Mouse (Mus musculus) stomach, embryonic 14.5 days (tissue): Measurements from ENCODE around the gene Gm5475. TPM values are rescaled to one million over a fixed set of nuclear protein-coding genes. Genes with fewer than 3 reads are reported as not detected.

Experiments used
- ATAC-seq: fragments of 200-750 bp; cut with Nextera tagmentation; 2 replicates; pipeline ENCODE4 v1.8.0; 2017; ENCODE audit warnings: low read depth, moderate TSS enrichment; ENCODE audit not compliant: insufficient number of reproducible peaks, insufficient read depth, low FRiP score
- H3K27ac ChIP-seq: fragments of 300-500 bp; sonication (generic); 2 replicates; pipeline ENCODE4 v1.5.1; 2014; ENCODE audit warnings: mild to moderate bottlenecking, low read length, moderate library complexity, mixed read lengths
- H3K27me3 ChIP-seq: fragments of 300-500 bp; sonication (generic); 2 replicates; pipeline ENCODE4 v1.6.1; 2014; ENCODE audit warnings: low read length, control low read depth, mixed read lengths; ENCODE audit not compliant: control insufficient read depth, insufficient read depth
- H3K36me3 ChIP-seq: fragments of 300-500 bp; sonication (generic); 2 replicates; pipeline ENCODE4 v1.6.1; 2014; ENCODE audit warnings: mild to moderate bottlenecking, control low read depth, low read length, moderate library complexity, mixed read lengths; ENCODE audit not compliant: control insufficient read depth, insufficient read depth
- H3K4me1 ChIP-seq: fragments of 300-500 bp; sonication (generic); 2 replicates; pipeline ENCODE4 v1.6.1; 2014; ENCODE audit warnings: low read length, control low read depth, mixed read lengths; ENCODE audit not compliant: control insufficient read depth, insufficient read depth
- H3K4me2 ChIP-seq: fragments of 300-500 bp; sonication (generic); replicated peaks from 2 replicates; pipeline ENCODE4 v1.6.1; 2014; ENCODE audit warnings: low read depth, low read length, control low read depth
- H3K4me3 ChIP-seq: fragments of 300-500 bp; sonication (generic); 2 replicates; pipeline ENCODE4 v1.5.1; 2014; ENCODE audit warnings: low read depth, low read length, control low read depth
- H3K9ac ChIP-seq: fragments of 300-500 bp; sonication (generic); replicated peaks from 2 replicates; pipeline ENCODE4 v1.6.1; 2014; ENCODE audit warnings: low read depth, mild to moderate bottlenecking, control low read depth, low read length, moderate library complexity, mixed read lengths
- H3K9me3 ChIP-seq: fragments of 300-500 bp; sonication (generic); 2 replicates; pipeline ENCODE4 v1.6.1; 2016; ENCODE audit warnings: low read depth, low read length, control low read depth; ENCODE audit not compliant: control insufficient read depth
- WGBS: fragments of 180-500 bp; shearing (Covaris S2); extraction: QIAGEN DNeasy Blood & Tissue Kit; methylation state at CpG from one replicate; pipeline ENCODE4 v1.1.7; 2014; 5-methylcytosine and 5-hydroxymethylcytosine counted together
- polyA plus RNA-seq: library from polyadenylated mRNA; unstranded; fragments of >200 nt; fragmentation: Nextera tagmentation; extraction: Ambion mirVana; gene quantifications from 2 replicates; pipeline ENCODE4 v1.2.1, GENCODE M21; 2014

Gm5475 gene
- polyA plus RNA-seq, 1 experiment from 2014 or later = not detected

DNA sequence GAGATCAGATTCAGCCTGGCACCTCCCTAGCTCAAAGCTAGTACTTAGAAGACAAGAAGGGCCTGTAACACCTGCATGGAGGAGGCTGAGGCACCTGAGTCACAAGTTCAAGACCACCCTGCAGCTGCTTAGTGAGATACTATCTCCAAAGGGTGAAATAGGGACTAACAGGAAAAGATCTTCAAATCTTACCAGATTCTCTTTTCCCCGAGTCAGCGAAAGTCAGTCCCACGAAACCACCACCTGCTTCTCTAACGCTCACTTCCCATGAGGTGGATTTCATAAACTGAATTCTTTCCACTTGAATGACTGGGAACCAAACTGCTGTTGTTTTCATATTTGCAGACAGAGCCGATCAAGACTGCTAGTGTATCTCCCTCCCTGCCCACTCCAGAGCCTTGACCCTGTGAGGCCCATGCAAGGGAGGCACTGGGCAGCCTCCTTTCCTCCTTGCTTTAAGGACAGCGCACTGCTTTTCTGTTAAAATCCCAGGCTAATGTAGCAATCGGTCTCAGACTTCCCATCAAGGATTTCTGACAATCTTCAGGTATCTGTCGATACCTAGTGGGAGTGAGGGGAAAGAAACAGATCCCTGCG is 4.0 kb upstream of the Gm5475 start:
- no peak for ATAC-seq
- H3K4me3 ChIP-seq = no peak overlapping the region
- H3K4me1 ChIP-seq = peaks cover 8% of the 10 kb centered on the region; the same call in 1 of the 2 replicates
- H3K9ac ChIP-seq = no peak overlapping the region
- H3K36me3 ChIP-seq = no peaks in the 10 kb centered on the region
- no peaks in the 10 kb centered on the region for H3K9me3 ChIP-seq
- no peaks in the 10 kb centered on the region for H3K27me3 ChIP-seq
- 77% methylated on average over 9 of the region's 9 CpGs for WGBS
- no peak overlapping the region for H3K27ac ChIP-seq
- no peak overlapping the region for H3K4me2 ChIP-seq

DNA sequence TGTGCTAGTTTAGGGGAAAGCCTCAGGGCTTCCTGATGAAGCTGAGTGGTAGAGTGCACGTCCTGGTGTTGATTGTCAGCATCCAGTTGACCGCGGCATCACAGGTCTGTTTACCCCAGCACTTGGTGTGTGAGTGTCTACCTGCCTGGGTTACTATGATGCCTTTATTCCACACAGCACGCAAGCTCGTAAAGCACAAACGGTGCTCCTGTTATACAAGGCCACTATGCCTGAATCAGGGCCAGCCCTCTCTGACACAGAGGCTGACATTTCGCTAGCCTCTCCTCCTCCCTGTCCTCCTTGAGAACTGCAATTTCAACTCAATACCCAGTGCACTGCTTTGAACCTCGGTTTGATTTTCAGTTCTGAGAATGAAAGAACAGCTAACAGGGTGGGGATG is 2.6 kb upstream of the Gm5475 start:
- Histone ChIP-seq H3K27ac (no peak overlapping the region), H3K9ac (no peak overlapping the region), H3K4me2 (no peak overlapping the region), H3K27me3 (0 out of 2 replicates have a peak, but pooled peaks cover under 1% of the 10 kb centered on the region), H3K36me3 (no peaks in the 10 kb centered on the region), H3K4me1 (peaks cover 15% of the 10 kb centered on the region; the same call in 1 of the 2 replicates), H3K4me3 (no peak overlapping the region), H3K9me3 (no peaks in the 10 kb centered on the region)
- WGBS = 73% methylated on average over 8 of the region's 8 CpGs
- ATAC-seq = no peak

DNA sequence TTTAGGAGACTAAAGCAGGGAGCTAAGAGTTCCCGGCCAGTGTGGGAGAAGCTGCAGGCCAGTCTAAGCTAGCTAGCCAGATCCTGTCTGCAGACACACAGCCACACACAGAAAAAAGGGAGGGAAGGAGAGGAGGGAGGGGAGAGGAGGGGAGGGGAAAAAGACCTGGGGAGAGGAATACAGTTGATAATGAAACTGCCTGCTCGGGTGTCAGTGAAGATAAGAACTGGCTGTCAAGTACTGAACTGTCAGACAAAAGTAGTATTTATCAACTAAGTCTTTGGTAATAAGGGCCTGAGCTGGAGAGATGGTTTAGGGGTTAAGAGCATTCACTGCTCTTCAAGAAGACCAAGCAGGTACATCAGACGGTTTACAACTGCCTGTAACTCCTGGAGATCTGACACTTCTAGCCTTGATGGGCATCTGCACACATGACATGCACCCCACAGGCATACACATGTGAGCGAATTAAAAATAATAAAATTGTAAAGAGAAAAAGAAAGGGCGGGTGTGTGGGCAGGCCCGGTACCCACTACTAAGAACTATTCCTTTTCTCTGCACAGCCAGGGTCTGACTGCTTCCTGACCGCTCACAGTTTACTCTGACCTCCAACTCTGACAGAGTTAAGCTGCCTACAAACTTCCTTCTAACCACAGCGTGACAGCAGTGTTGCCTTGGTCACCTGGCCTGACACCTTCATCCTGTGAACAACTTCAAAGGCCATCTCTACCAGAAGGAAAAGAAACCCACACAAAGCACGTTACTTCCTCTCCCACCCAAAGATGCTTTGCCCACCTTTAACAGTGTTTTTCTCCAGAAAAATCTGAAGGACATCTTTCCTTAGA is 1.8 kb upstream of the Gm5475 start:
- Histone ChIP-seq H3K4me2 (no peak overlapping the region), H3K4me1 (peaks cover 15% of the 10 kb centered on the region; the same call in 1 of the 2 replicates), H3K9me3 (no peaks in the 10 kb centered on the region), H3K36me3 (no peaks in the 10 kb centered on the region), H3K4me3 (no peak overlapping the region), H3K9ac (no peak overlapping the region), H3K27ac (no peak overlapping the region), H3K27me3 (peaks cover 5% of the 10 kb centered on the region; the same call in 1 of the 2 replicates)
- no peak for ATAC-seq
- 52% methylated on average over 9 of the region's 9 CpGs for WGBS

DNA sequence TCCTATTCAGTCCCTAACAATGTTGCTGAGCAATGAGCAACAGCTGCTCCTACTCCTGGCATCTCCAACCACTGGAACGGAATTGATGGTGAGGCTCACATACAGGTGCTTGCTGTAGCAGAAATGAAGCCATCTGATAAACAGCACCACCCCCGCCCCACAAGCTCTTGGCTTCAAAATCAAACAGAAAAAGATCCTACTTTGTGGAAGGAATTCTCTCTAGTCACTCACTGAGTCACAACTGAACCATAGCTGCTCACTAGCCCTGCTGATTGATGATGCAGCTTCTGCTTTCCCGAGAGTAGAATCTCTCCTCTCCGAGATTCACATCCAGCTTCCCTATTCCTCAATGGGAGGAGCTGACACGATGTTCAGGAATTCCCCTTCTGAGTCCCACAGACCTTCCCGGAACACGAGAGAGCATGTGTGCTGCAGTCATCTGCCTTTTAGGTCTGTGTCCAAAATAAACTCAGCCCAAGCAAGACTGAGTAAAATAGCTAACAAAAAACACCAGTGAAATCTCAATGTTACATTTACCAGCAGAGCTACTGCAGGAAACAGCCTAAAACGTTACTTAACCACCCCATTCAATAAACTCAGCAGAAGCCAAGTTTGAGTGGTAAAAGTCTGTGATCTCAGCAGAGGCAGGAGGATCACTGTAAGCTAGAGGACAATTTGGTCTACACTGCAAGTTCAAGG is 739 bp upstream of the Gm5475 start:
- 21% methylated on average over 8 of the region's 8 CpGs for WGBS
- no peak overlapping the region for H3K4me3 ChIP-seq

DNA sequence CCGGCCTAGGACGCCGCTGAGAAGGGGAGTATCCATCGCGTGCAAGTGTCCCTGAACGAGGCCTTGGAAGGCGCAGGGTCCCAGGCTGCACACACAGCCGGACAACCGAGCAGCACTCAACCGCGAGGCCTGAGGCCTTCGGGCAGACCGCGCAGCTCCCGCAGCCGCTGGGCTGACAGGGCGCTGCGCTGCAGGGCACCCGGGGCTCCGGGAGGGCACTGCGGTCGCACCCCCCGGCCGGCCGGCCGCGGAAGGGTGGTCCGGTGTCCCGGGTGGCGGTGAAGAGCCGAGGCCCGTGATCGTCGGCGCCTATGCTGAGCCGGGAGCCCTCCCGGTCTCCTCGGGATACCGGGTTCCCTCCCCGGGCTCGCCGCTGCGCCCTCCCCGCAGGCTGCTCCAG is 529 bp downstream of the Gm5475 start:
- peak; percentile 16; the same call in 1 of the 2 replicates for ATAC-seq
- H3K27ac ChIP-seq = no peak overlapping the region
- peaks cover 15% of the 10 kb centered on the region; the same call in 1 of the 2 replicates for H3K4me1 ChIP-seq

More for the DNA sequence above, 739 bp upstream of the Gm5475 start:
- no peaks in the 10 kb centered on the region for H3K9me3 ChIP-seq
- no peak for ATAC-seq
- H3K36me3 ChIP-seq = no peaks in the 10 kb centered on the region
- peaks cover 15% of the 10 kb centered on the region; the same call in 1 of the 2 replicates for H3K4me1 ChIP-seq
- H3K27me3 ChIP-seq = peaks cover 7% of the 10 kb centered on the region; the same call in 1 of the 2 replicates
- H3K9ac ChIP-seq = no peak overlapping the region
- H3K27ac ChIP-seq = no peak overlapping the region
- peak overlapping the region; percentile 96 for H3K4me2 ChIP-seq

DNA sequence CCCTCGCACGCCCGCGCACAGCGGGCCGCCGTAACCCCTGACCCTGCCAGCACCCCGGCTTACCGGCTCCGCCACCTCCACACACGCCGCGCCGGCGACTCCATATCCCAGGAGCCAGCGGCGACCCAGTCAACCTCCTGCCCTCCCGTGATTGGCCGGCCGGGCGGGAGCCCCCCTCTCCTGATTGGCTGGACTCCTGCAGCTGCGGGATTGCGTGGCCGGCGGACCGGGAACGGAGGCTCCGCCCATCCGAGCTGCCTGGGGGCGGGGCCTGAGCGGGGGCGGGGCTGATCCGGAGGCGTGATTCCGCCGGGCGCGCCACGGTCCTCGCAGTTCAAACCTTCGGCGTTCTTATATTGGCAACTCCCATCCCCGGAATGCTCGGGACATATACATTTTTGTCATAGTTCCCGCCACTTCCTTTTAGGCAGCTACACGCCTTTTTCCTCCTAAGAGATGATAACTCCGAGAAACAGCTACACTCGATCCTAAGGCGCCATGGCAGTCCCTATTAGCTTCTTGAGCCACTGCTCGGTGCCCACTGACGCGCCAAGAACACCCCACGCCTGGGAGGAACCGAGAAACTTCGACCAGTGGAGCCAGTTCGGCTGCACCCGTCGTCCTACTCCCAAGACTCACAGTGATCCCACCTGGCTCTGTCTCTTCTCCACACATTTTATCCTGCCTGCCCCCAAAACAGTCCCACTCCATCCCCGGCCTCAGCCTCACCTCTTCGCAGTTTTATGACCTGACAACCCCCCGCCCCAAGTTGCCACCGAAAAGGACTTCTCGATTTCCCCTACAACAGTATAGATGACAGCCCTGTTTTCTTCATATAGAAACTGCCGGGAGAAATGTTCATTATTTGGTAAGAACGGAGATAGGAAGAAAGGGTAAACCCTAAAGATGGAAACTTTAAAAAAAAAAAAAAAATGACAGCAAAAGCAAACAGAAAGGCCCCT is 1.2 kb downstream of the Gm5475 start:
- no peak overlapping the region for H3K27ac ChIP-seq
- H3K27me3 ChIP-seq = peaks cover 7% of the 10 kb centered on the region; the same call in 1 of the 2 replicates
- H3K4me2 ChIP-seq = peak overlapping the region; percentile 96
- peaks cover 15% of the 10 kb centered on the region; the same call in 1 of the 2 replicates for H3K4me1 ChIP-seq
- H3K9ac ChIP-seq = peak overlapping the region; percentile 66
- H3K36me3 ChIP-seq = no peaks in the 10 kb centered on the region
- under 1% methylated on average over 64 of the region's 65 CpGs for WGBS
- H3K4me3 ChIP-seq = peak overlapping the region; percentile 63
- peak; percentile 98 for ATAC-seq
- no peaks in the 10 kb centered on the region for H3K9me3 ChIP-seq

More for the DNA sequence above, 529 bp downstream of the Gm5475 start:
- peak overlapping the region; percentile 96 for H3K4me2 ChIP-seq
- H3K36me3 ChIP-seq = no peaks in the 10 kb centered on the region
- H3K27me3 ChIP-seq = peaks cover 7% of the 10 kb centered on the region; the same call in 1 of the 2 replicates
- H3K9ac ChIP-seq = peak overlapping the region; percentile 66
- no peaks in the 10 kb centered on the region for H3K9me3 ChIP-seq
- WGBS = under 1% methylated on average over 41 of the region's 44 CpGs
- peak overlapping the region; percentile 63 for H3K4me3 ChIP-seq

DNA sequence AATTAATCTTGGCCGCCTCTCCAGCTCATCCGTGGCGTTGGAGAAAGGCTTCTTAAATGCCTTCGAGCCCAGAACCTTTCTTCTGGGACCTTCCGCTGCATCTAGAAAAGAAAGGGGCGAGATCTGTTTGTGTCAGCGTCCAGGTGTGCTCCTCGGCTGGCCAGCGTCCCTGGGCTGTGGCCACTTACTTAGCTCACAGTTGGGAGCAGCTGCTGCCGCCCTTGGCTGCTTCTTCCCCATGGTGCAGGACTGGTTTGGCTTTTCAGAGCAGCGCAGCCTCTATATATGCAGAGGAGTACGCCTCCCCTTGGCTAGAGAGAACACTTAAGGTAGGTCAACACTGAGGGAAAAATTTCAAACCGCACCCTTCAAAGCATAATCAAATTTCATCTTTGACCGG is 2.0 kb downstream of the Gm5475 start:
- WGBS = 3% methylated on average over 14 of the region's 14 CpGs
- 0 out of 2 replicates have a peak overlapping the region, but pooled peaks have one; percentile 30 for H3K9ac ChIP-seq
- no peak for ATAC-seq
- H3K4me2 ChIP-seq = peak overlapping the region; percentile 96
- peak overlapping the region; percentile 63 for H3K4me3 ChIP-seq
- no peak overlapping the region for H3K27ac ChIP-seq
- H3K9me3 ChIP-seq = no peaks in the 10 kb centered on the region
- peaks cover 15% of the 10 kb centered on the region; the same call in 1 of the 2 replicates for H3K4me1 ChIP-seq
- peaks cover 7% of the 10 kb centered on the region; the same call in 1 of the 2 replicates for H3K27me3 ChIP-seq
- no peaks in the 10 kb centered on the region for H3K36me3 ChIP-seq
